Mouse (Mus musculus): ENCODE results near the gene Gm340.

DNA sequence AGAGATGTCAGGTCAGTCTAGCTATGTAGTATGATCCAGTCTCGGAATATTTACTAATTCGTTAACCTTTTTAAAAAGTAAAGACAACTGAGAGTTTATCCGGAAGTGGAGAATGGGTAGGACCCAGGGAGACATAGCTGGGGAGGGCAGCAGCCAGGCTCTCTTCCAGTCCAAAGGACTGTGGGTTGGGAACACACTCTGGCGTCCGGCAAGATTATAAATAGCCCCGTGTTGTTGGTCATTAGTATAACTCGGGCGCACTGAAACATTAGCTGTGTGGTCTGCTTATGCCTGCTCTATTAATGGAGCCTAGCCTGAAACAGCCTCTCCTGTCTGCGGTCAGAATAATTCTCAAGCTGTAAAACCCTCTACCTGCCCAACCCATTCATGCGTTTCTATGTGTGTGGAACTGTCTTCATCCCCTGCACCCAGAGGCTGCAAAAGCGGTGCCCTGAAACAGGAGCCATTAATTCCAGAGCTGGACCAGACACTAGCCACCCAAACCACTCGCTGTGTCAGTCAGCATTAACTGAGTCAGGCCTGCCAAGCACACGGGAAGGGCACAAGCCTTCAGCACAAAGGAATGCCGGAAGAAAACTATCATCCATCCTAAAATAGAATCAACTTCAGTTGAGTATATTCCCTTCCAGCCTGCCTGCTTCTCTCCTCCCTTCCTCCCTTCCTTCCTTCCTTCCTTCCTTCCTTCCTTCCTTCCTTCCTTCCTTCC is 38.4 kb downstream of the Gm340 start:
- TF ChIP-seq CTCF (IDR thresholded peaks at IDR 0.05; ENCODE audit: extremely low read depth, insufficient read depth, low read length): no peak
- TF ChIP-seq POLR2A (IDR thresholded peaks at IDR 0.05; ENCODE audit: extremely low read depth, insufficient read depth, low read length): no peak

Measured in cortical plate, adult 2 months (tissue).